Mouse (Mus musculus): ENCODE measurements around the gene Krt8.

Krt8 gene

DNA sequence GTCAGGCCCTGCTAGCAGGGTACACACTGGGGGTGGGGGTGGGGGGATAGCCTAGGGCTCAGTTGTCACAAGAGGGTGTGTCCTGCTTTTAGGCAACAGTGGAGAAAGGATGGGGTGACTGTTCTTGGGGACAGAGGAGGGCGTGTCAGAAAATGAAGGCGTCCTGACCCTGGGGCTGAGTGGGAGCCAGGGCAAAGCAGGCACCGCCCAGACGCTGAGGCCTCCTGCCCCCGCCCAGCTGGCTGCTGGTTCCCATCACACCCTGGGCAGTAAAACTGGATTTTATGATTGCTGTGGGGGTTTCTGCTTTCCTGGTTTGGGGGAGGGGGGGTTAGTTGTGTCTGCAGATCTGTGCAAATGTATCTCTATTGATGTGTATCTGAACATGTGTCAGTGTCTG, 28.3 kb downstream of the Krt8 start:
- DNase-seq (ENCODE audit: low read depth) = no peak

DNA sequence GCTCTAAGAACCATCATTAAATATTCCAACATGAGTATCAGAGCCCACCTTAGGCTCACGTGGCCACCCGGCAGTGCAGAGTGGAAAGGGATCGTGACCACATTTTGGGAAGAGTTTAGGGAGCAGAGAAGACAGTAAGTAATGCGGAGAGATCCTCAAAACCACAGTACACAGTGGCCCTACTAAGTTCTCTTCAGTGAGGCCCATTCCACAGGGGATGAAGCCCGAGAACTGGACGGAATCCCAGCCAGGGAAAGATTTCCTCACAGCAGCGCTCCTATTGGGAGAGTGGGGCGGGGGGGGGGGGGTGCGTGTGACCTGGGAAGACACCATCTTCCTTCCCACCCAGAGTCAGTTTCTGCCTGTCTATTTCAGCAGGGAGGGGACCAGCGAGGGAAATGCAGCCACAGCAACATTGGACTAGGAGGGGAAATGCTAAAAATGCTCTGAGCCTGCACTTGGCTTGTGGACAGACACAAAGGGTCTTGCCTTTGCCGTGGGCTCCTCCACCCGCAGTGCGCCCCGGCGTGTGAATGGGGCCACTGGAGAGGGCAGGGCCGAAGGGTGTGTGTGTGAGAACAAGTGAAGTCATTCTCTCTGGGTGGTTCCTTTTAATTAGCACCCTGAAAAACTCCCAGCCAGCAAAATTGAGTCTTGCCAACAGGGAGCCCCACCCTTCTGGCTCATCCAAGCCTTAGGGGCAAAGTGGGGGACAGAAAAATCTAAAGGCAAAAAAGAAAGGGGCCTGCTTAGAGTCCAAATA, 30.0 kb downstream of the Krt8 start:
- no peak for DNase-seq (ENCODE audit: low read depth)

DNA sequence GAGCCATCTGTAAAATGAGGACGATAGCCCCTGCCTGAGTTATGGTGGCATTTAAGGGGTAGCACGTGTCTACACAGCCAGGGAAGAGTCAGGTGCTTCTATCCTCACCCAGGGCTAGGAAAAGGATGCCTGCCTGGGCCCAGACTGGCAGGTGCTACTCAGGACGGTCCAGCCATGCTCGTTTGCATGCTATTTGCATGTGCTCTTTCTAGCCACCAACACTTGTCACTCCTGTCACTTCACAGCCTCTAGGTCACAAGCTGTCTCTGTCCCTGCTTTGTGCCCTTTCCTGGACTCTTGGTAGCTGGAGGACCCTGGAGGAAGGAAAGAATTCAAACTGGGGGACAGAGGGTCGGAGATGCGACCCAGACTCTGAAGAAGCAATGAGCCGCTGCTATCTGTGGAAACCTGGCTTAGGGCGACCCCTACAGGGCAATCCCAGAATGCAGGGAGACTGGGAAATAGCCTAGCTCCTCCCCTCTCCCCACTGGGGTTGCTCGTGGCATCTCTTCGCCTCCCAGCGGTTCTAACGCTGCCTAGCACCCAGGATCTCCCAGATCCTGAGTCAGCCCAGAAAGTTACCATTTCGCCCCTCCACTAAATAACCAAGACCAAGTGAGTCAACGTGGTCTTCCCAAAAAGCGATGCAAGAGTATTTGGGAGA, 30.7 kb downstream of the Krt8 start:
- DNase-seq (ENCODE audit: low read depth) = peak; percentile 94

DNA sequence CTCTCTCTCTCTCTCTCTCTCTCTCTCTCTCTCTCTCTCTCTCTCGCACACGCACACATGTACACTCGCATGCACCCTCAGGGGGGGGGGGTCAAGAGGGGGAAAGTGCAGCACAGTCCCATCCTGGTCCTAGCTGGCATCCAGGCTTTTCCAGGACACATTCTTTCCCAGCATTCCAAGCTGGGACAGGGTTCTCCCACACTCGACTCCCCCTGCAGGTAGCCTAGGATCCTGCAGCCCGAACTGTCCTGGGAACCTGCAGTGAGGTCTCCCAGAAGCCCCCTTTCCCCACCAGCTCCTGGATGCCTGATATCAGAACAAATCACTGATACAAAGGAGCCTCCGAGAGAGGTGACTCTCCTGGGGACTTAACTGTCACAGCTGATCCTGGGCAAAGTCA, 33.7 kb downstream of the Krt8 start:
- no peak for DNase-seq (ENCODE audit: low read depth)

DNA sequence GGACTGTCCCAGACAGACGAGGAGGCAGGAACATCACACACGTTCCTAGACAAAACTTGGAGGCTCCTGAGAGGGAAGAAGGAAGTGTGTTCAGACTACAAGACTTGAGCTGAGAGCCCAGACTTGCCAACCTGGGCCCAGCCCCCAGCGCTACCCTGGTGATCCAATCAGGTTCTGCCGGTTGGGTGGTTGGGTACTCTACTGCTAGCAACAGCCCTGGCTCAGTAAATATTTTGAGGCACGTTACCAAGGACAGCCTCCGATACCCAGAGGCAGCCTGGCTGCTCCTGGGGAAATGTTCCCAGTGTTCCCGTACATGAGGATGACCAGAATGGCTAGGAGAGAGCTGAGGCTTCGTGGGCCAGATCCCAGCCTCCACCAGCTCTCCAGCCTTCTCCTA, 37.5 kb downstream of the Krt8 start:
- no peak for DNase-seq (ENCODE audit: low read depth)

DNA sequence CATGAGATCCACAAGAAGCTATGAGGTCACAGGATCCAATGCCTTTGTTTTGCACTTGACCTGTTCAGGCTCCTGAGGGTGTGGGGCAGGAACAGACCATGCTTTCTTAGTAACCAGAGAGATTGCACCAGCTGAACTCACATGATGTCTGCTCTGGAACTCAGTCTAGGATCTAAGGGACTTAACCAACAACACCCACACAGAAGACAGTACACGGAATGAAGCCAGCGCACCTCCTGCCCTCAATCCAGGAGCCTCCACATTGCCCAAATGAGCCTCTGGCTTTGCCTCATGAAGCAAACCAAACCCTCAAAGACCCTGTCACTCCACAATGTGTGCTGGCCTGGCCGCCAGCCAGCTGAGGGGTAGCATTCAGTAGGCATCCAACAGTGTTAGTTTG, 45.4 kb downstream of the Krt8 start:
- no peak for DNase-seq (ENCODE audit: low read depth)

DNA sequence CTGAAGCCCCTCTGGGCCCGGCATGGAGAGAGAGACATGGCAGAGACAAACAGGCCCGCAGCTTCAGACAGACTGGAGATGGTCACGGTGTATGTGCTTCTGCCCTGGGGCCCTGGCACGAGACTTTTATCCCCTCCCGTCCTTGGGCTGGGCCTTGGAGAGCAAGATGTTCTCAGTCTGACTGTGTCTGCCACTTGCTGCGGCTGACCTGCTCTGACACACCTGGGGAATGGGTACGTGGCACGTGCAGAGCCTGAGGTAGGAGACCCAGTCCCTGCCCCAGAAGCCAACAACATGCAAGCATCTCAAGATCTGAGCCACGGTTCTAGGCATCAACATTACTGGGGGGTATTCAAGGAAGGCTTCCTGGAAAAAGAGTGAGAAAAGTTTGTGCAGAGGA, 50.1 kb downstream of the Krt8 start, which contains the start of gene Krt78:
Gene Krt78 (minus strand): TSS at position 101 of the 400 bp plus-strand sequence.
- no peak for DNase-seq (ENCODE audit: low read depth)

DNA sequence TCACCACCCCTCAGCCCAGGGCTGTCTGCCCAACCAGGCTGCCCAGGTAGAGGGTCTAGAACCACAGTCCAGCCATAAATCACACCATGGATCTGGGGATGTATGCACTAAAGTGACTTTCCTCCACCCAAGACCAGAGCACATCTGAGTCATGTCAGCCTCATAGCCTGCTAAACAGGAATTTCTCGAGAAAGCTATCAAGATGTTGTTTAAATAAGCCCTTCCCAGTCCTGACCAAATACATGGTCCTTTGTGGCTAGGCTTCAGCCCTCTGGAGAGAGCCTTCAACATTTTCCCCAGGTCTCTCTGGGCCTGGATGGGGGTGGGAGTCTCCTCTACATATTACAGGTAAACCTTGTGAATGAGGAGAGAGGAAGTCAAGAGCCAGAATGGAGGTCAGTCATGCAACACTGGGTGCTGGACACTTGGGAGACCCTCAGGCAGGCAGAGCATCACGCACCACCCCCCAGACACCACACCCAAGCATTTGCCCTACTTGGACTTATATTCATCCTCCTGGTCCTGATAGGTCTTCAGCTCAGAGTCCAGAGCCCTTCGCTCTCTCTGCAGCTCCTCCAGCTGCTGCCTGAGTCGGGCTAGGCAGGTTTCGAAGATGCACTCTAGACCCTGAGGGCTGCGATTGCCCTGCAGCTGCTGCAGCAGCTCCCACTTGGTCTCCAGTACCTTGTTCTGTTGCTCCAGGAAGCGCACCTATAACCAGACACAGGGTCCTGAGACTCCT, 51.4 kb downstream of the Krt8 start:
- no peak for DNase-seq (ENCODE audit: low read depth)
